Mouse (Mus musculus) myocyte (in vitro differentiated cells): ENCODE measurements around the gene Myo6.
A peak's percentile ranks its signal among the peaks of the same experiment; 100 is the strongest.

Source experiments
- CEBPB ChIP-seq: IDR thresholded peaks from 2 replicates; pipeline ENCODE4 v1.6.1; 2011; ENCODE audit warnings: mild to moderate bottlenecking, moderate library complexity; ENCODE audit not compliant: poor library complexity, insufficient read depth, severe bottlenecking
- E2F4 ChIP-seq: IDR thresholded peaks from one replicate; pipeline ENCODE4 v1.6.1; 2011; ENCODE audit warnings: mild to moderate bottlenecking, control low read depth, moderate library complexity; ENCODE audit not compliant: insufficient read depth
- MAX ChIP-seq: IDR thresholded peaks from one replicate; pipeline ENCODE4 v1.6.1; 2011; ENCODE audit warnings: low read depth, mild to moderate bottlenecking, control low read depth
- MYOD1 ChIP-seq, 3 experiments: IDR thresholded peaks; one replicate each; pipeline ENCODE4 v1.6.1; 2011; ENCODE audit warnings: control low read depth in 2 of 3, low read depth in 2 of 3, mild to moderate bottlenecking in 2 of 3, moderate library complexity in 1 of 3; ENCODE audit not compliant: insufficient read length in 2 of 3, control insufficient read depth in 1 of 3
- MYOG ChIP-seq, 3 experiments: IDR thresholded peaks; one replicate each; pipeline ENCODE4 v1.6.1; 2011; ENCODE audit warnings: control low read depth in 2 of 3, low read depth in 2 of 3, mild to moderate bottlenecking in 2 of 3; ENCODE audit not compliant: insufficient read length in 2 of 3, control insufficient read depth in 1 of 3, insufficient read depth in 1 of 3
- POLR2A ChIP-seq: IDR thresholded peaks from one replicate; pipeline ENCODE4 v1.6.1; 2011; ENCODE audit warnings: low read depth, mild to moderate bottlenecking, control low read depth, moderate library complexity; ENCODE audit not compliant: insufficient read length
- POLR2AphosphoS2 ChIP-seq: IDR thresholded peaks from one replicate; pipeline ENCODE4 v1.6.1; 2011; ENCODE audit warnings: low read depth, control low read depth; ENCODE audit not compliant: insufficient read length
- REST ChIP-seq: IDR thresholded peaks from one replicate; pipeline ENCODE4 v1.6.1; 2011; ENCODE audit warnings: mild to moderate bottlenecking, control low read depth, moderate library complexity; ENCODE audit not compliant: insufficient read depth, insufficient read length
- SRF ChIP-seq: IDR thresholded peaks from one replicate; pipeline ENCODE4 v1.6.1; 2011; ENCODE audit warnings: low read depth; ENCODE audit not compliant: control insufficient read depth, insufficient read length
- TCF12 ChIP-seq: IDR thresholded peaks from one replicate; pipeline ENCODE4 v1.6.1; 2011; ENCODE audit warnings: mild to moderate bottlenecking, control low read depth; ENCODE audit not compliant: poor library complexity, insufficient read depth, severe bottlenecking
- USF1 ChIP-seq: IDR thresholded peaks from one replicate; pipeline ENCODE4 v1.6.1; 2011; ENCODE audit warnings: low read depth, mild to moderate bottlenecking, control low read depth, moderate library complexity

DNA sequence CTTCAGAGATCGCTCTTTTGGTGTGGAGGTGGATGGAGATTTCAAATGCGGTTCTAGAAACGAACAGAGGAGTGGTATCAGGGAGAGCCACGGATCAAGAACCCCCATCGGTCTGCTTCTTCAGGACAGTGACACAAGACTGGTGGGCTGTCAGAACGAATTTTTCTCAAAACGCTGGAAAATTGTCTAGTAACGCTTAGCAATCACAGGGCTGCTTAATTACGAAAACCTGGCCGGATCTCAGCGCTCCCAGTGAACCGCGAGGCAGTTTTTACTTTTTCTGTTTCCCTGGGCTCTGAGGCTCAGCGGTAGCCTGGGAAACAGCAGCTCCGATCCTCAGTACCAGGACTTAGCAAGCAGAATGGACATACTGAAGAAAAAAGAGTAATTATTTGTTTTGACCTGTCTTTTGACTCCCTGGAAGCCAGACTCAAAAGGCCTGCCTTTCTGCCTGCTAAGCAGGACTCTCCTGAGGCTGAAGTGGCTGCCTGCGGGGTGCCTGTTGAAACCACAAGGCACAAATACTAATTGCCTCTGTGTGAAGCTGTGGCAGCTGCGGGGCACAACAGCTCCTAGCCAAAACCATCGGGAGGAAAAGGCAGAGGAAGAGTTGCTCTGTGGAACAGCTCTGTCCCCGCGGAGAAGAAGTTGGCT, 187.0 kb downstream of the Myo6 start:
- TF ChIP-seq POLR2A (no peak), CEBPB (no peak), MYOD1 (IDR thresholded peaks at IDR 0.05; ENCODE audit: control insufficient read depth in 1 of 3, insufficient read length in 2 of 3, low read depth in 2 of 3) (no peak), E2F4 (no peak), USF1 (no peak), MYOG (IDR thresholded peaks at IDR 0.05; ENCODE audit: control insufficient read depth in 1 of 3, insufficient read depth in 1 of 3, insufficient read length in 2 of 3, low read depth in 2 of 3) (peak in 1 of 3 experiments; percentile 19), MAX (no peak), SRF (no peak), TCF12 (no peak), POLR2AphosphoS2 (no peak), REST (no peak)
